Mouse (Mus musculus) MEL (cell line): ENCODE results near the gene Chadl. TPM values are rescaled to one million over a fixed set of nuclear protein-coding genes. Genes with fewer than 3 reads are reported as not detected.
"Not testable (repeated sequence)": the region's sequence is repeated elsewhere in the genome, so short reads cannot be mapped to it uniquely, and the experiment has no call there.

Experiments
- DNase-seq: peaks from one replicate; pipeline ENCODE4 v3.0.0; 2011; ENCODE audit warnings: low read depth, low spot score
- H3K27ac ChIP-seq: 2 replicates; pipeline ENCODE4 v1.5.1; 2012; ENCODE audit warnings: low read depth, mild to moderate bottlenecking, control low read depth, low read length, moderate library complexity; ENCODE audit not compliant: control insufficient read depth
- H3K27me3 ChIP-seq, 2 experiments: fragments of 150-350 bp in 1 of 2; sonication (generic) in 1 of 2; 2 replicates each; pipeline ENCODE4 v1.6.1; 2012; ENCODE audit warnings: low read length in 2 of 2, mild to moderate bottlenecking in 2 of 2, improper control_type of control experiment in 1 of 2, moderate library complexity in 1 of 2; ENCODE audit not compliant: insufficient read depth in 2 of 2, control insufficient read depth in 1 of 2
- H3K36me3 ChIP-seq, 2 experiments: 2 replicates each; pipeline ENCODE4 v1.6.1; 2012 to 2014; ENCODE audit warnings: low read length in 2 of 2, improper control_type of control experiment in 1 of 2, inconsistent platforms in 1 of 2, mild to moderate bottlenecking in 1 of 2; ENCODE audit not compliant: insufficient read depth in 2 of 2, control insufficient read depth in 1 of 2
- H3K4me1 ChIP-seq, 2 experiments: fragments of 150-350 bp in 1 of 2; sonication (generic) in 1 of 2; 2 replicates each; pipeline ENCODE4 v1.6.1; 2012; ENCODE audit warnings: low read length in 2 of 2, improper control_type of control experiment in 1 of 2, mild to moderate bottlenecking in 1 of 2; ENCODE audit not compliant: insufficient read depth in 2 of 2, control insufficient read depth in 1 of 2
- H3K4me3 ChIP-seq, 2 experiments: fragments of 150-350 bp in 1 of 2; sonication (generic) in 1 of 2; 2 replicates each; pipeline ENCODE4 v1.5.1; 2012; ENCODE audit warnings: low read depth in 2 of 2, low read length in 2 of 2, mild to moderate bottlenecking in 2 of 2, moderate library complexity in 2 of 2, control low read depth in 1 of 2, improper control_type of control experiment in 1 of 2; ENCODE audit not compliant: control insufficient read depth in 1 of 2, insufficient read depth in 1 of 2
- H3K79me2 ChIP-seq: 2 replicates; pipeline ENCODE4 v1.6.1; 2012; ENCODE audit warnings: mild to moderate bottlenecking, low read length, moderate library complexity; ENCODE audit not compliant: control insufficient read depth, poor library complexity, insufficient read depth
- H3K9ac ChIP-seq: 2 replicates; pipeline ENCODE4 v1.6.1; 2012; ENCODE audit warnings: low read depth, mild to moderate bottlenecking, control low read depth, low read length, moderate library complexity; ENCODE audit not compliant: control insufficient read depth, poor library complexity, severe bottlenecking
- H3K9me3 ChIP-seq: fragments of 150-350 bp; sonication (generic); replicated peaks from 2 replicates; pipeline ENCODE4 v1.6.1; 2012; ENCODE audit warnings: mild to moderate bottlenecking, low read length, improper control_type of control experiment, moderate library complexity; ENCODE audit not compliant: insufficient read depth
- CTCF ChIP-seq, 3 experiments: IDR thresholded peaks in 2 of 3; conservative IDR thresholded peaks in 1 of 3; 2 replicates each; pipeline ENCODE4 v1.5.1; 2011 to 2012; ENCODE audit warnings: low read length in 3 of 3, low read depth in 2 of 3, mild to moderate bottlenecking in 2 of 3, improper control_type of control experiment in 1 of 3, inconsistent platforms in 1 of 3, mixed read lengths in 1 of 3, moderate library complexity in 1 of 3; ENCODE audit not compliant: control insufficient read depth in 1 of 3, insufficient read depth in 1 of 3, poor library complexity in 1 of 3, severe bottlenecking in 1 of 3
- GABPA ChIP-seq: IDR thresholded peaks from 2 replicates; pipeline ENCODE4 v1.6.1; 2012; ENCODE audit warnings: low read depth, mild to moderate bottlenecking, inconsistent platforms, low read length, improper control_type of control experiment, moderate library complexity
- HCFC1 ChIP-seq: IDR thresholded peaks from 2 replicates; pipeline ENCODE4 v1.6.1; 2012; ENCODE audit warnings: low read depth, mild to moderate bottlenecking, inconsistent platforms, low read length, improper control_type of control experiment, moderate library complexity
- KAT2A ChIP-seq: conservative IDR thresholded peaks from 2 replicates; pipeline ENCODE4 v1.6.1; 2012; ENCODE audit warnings: low read depth, low read length, improper control_type of control experiment, inconsistent platforms
- MAX ChIP-seq: IDR thresholded peaks from 2 replicates; pipeline ENCODE4 v1.6.1; 2011; ENCODE audit warnings: low read length, improper control_type of control experiment
- MAZ ChIP-seq: IDR thresholded peaks from 2 replicates; pipeline ENCODE4 v1.6.1; 2012; ENCODE audit warnings: low read depth, mild to moderate bottlenecking, inconsistent platforms, low read length, improper control_type of control experiment
- MXI1 ChIP-seq: IDR thresholded peaks from 2 replicates; pipeline ENCODE4 v1.6.1; 2011; ENCODE audit warnings: mild to moderate bottlenecking, low read depth, low read length, improper control_type of control experiment
- NRF1 ChIP-seq: IDR thresholded peaks from 2 replicates; pipeline ENCODE4 v1.6.1; 2014; ENCODE audit warnings: low read depth, mild to moderate bottlenecking, inconsistent platforms, low read length, improper control_type of control experiment, moderate library complexity; ENCODE audit not compliant: poor library complexity, insufficient read depth, severe bottlenecking
- POLR2A ChIP-seq, 2 experiments: IDR thresholded peaks; 2 replicates each; pipeline ENCODE4 v1.6.1; 2011 to 2012; ENCODE audit warnings: low read length in 2 of 2, mild to moderate bottlenecking in 2 of 2, control low read depth in 1 of 2, improper control_type of control experiment in 1 of 2, low read depth in 1 of 2, moderate library complexity in 1 of 2; ENCODE audit not compliant: control insufficient read depth in 1 of 2, insufficient read depth in 1 of 2, poor library complexity in 1 of 2
- POLR2AphosphoS2 ChIP-seq: IDR thresholded peaks from 2 replicates; pipeline ENCODE4 v1.6.1; 2011; ENCODE audit warnings: low read length, improper control_type of control experiment
- SIN3A ChIP-seq: IDR thresholded peaks from 2 replicates; pipeline ENCODE4 v1.6.1; 2012; ENCODE audit warnings: low read length, improper control_type of control experiment, inconsistent platforms
- SMC3 ChIP-seq: IDR thresholded peaks from 2 replicates; pipeline ENCODE4 v1.6.1; 2011; ENCODE audit warnings: low read depth, low read length, improper control_type of control experiment
- TAL1 ChIP-seq: IDR thresholded peaks from 2 replicates; pipeline ENCODE4 v1.6.1; 2012; ENCODE audit warnings: mild to moderate bottlenecking, inconsistent platforms, low read length, moderate library complexity, mixed read lengths
- TCF12 ChIP-seq: IDR thresholded peaks from 2 replicates; pipeline ENCODE4 v1.6.1; 2014; ENCODE audit warnings: low read depth, mild to moderate bottlenecking, inconsistent platforms, low read length, improper control_type of control experiment, moderate library complexity
- USF2 ChIP-seq, 2 experiments: IDR thresholded peaks; 2 replicates each; pipeline ENCODE4 v1.6.1; 2011 to 2012; ENCODE audit warnings: improper control_type of control experiment in 2 of 2, low read length in 2 of 2, borderline replicate concordance in 1 of 2, inconsistent platforms in 1 of 2, low read depth in 1 of 2, mild to moderate bottlenecking in 1 of 2; ENCODE audit not compliant: insufficient read depth in 1 of 2
- polyA plus RNA-seq, 2 experiments: library from polyadenylated mRNA; stranded (reverse) in 1 of 2; unstranded in 1 of 2; fragments of >175 nt in 1 of 2; fragments of >200 nt in 1 of 2; gene quantifications; 2 replicates each; pipeline versions ENCODE4 v1.2.1 to v1.2.4; 2012; ENCODE audit warnings: low replicate concordance in 2 of 2, low read depth in 1 of 2; ENCODE audit not compliant: insufficient read length in 2 of 2, insufficient read depth in 1 of 2, missing spikeins in 1 of 2
- total RNA-seq: library from RNA; depleted of rRNA; stranded (reverse); fragments of 300-350 nt; gene quantifications from 2 replicates; pipeline ENCODE4 v1.2.3, GENCODE M21; 2012

The Chadl gene
- total and polyA plus RNA-seq, 3 experiments, result 0.42 to 0.72 TPM; not detected in 1

DNA sequence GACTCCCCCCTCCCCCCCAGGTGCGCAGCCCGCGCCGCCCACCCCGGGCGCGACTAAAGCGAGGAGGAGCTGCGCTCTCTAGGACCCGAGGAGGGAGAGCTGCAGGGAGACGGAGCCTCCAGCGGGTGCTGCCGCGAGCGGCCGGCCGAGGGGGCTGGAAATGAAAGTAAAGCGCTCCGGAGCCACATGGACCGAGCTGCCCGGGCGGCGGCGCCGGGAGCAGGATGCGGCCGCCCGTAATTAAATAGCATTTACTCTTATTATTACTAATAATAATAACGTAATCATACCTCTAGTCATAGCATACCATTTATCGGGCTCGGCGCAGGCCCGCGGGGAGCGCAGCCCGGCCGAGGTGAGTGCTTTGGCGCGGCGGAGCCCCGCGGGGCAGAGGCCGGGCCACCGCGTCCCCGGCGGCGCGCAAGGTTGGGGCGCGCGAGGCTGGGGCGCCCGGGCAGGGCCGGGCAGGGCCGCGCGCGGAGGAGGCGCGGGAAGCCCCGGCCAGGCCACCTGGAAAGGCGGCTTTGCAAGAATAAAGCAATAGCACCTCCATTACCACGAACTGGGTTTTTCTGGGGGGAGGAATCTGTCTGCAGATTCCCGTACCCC lies 48.0 kb upstream of the Chadl start, which contains the start of the genes Zc3h7b and Rangap1:
Zc3h7b (plus strand) TSS at position 66 of the 609 bp plus-strand sequence.
Rangap1 (minus strand) TSS at position 539 of the 609 bp plus-strand sequence.
- Histone ChIP-seq H3K4me3 (peak within 1 kb of the TSS; percentile 70 to 86), H3K36me3 (peaks cover 0 to 11% of the 10 kb centered on the region in 2 experiments; a peak in 2 of 4 replicates), H3K27me3 (no peaks in the 10 kb centered on the region)
- DNase-seq, result peak; percentile 74
- peak; percentile 46; the same call in 1 of the 2 replicates for TF ChIP-seq MAZ
- TF ChIP-seq POLR2AphosphoS2, result peak; percentile 31; the same call in 1 of the 2 replicates
- no peak for TF ChIP-seq USF2 (IDR thresholded peaks at IDR 0.05; ENCODE audit: borderline replicate concordance in 1 of 2, insufficient read depth in 1 of 2, low read depth in 1 of 2, low read length in 2 of 2)
- peak; percentile 18; the same call in 1 of the 2 replicates for TF ChIP-seq SIN3A
- TF ChIP-seq NRF1, result peak; percentile 24; the same call in 1 of the 2 replicates
- peak in 1 of 2 experiments; percentile 72; a peak in 2 of 4 replicates for TF ChIP-seq POLR2A (IDR thresholded peaks at IDR 0.05; ENCODE audit: control insufficient read depth in 1 of 2, insufficient read depth in 1 of 2, low read depth in 1 of 2, low read length in 2 of 2, poor library complexity in 1 of 2)
- TF ChIP-seq KAT2A, result no peak
- TF ChIP-seq MAX, result peak; percentile 47; the same call in 1 of the 2 replicates
- peak; percentile 33 for TF ChIP-seq TCF12
- TF ChIP-seq TAL1, result no peak
- no peak for TF ChIP-seq GABPA
- TF ChIP-seq HCFC1, result no peak
- peak; percentile 71 for TF ChIP-seq MXI1
- TF ChIP-seq, all 39 proteins: peak for 8
- peak within 1 kb of the TSS; percentile 53 for H3K27ac ChIP-seq
- H3K4me1 ChIP-seq, result peaks cover 0 to 6% of the 10 kb centered on the region in 2 experiments; a peak in 3 of 4 replicates
- peak within 1 kb of the TSS; percentile 81 for H3K9ac ChIP-seq
- peaks cover 22% of the 10 kb centered on the region for H3K79me2 ChIP-seq
- H3K9me3 ChIP-seq, result no peaks in the 10 kb centered on the region

GRCm38 (mm10) chr15:81742368-81742767 lies 45.3 kb upstream of the Chadl start:
- not testable (repeated sequence) for DNase-seq, H3K9me3 ChIP-seq, H3K9ac ChIP-seq, H3K4me1 ChIP-seq, H3K4me3 ChIP-seq, H3K27me3 ChIP-seq, H3K27ac ChIP-seq
- Histone ChIP-seq H3K79me2 (peaks cover 19% of the 10 kb centered on the region), H3K36me3 (peaks cover 0 to 11% of the 10 kb centered on the region in 2 experiments; a peak in 2 of 4 replicates)
- TF ChIP-seq CTCF (IDR thresholded peaks at IDR 0.05 in 2 of 3, conservative IDR thresholded peaks at IDR 0.05 in 1 of 3; ENCODE audit: control insufficient read depth in 1 of 3, insufficient read depth in 1 of 3, low read depth in 2 of 3, low read length in 3 of 3, poor library complexity in 1 of 3, severe bottlenecking in 1 of 3), result peak in 2 of 3 experiments; percentile 43 to 45; a peak in 4 of 6 replicates
- TF ChIP-seq SMC3, result 0 out of 2 replicates have a peak, but pooled peaks have one; percentile 2
